Mouse (Mus musculus): ENCODE results near the gene Alg14.

The Alg14 gene

DNA sequence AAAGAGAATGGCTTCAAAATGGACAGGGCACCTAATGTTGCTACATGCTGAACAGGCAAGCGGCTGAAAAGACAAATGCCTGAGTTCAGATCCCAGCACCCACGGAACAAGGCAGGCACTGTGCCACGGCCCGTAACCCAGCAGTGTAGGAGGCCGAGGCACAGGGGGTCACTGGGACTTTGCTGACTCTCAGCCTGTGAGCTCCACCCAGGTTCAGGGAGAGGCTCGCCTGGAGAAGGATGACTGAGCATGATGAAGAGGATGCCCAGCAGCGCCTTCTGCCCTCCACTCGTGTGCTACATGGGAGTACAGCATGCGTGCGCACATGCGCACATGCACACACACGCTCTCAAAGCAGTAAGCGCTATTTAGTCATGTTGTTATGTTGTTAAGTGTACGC, 11.9 kb upstream of the Alg14 start:
- DNase-seq (ENCODE audit: low spot score): no peak

DNA sequence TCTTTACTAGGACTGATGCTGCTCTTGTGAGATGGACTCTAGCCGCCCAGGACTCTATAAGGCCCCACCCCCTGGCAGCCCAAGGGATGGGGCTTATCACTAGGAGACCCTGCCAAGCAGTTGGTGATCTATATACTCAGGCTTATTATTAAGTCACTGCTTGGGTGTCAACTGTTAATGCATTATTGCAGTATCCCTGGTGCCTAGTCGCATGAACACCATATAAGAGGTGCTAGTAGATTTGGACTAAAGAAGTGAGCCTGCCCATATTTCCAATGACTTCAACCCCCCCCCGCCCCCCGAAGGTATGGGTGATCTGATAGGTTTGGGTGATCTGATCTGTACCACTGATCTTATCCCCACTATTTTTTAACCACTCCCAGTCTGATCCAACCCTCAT, 8.6 kb upstream of the Alg14 start, which contains the start of gene Tmem56:
TSS of gene Tmem56 (minus strand) at position 101 of the 400 bp plus-strand sequence.
- DNase-seq (ENCODE audit: low spot score): no peak

DNA sequence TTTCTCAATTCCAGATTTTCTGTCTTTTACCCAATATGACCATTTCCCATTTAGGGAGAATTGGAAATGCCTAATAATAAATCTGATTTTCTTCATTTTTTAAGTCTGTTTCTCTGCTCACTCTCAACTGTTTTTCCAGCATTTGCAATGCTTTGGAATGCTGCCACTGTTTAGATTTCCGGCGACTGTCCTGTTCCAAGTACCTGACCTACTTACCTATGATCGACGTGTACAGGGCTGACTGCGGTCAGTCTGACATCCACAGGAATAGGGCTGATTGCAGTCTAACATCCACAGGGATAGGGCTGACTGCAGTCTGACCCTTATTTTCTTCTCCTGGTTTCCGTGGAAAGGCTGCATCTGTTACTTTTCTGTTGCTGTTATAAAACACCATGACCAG, 6.4 kb upstream of the Alg14 start:
- DNase-seq (ENCODE audit: low spot score): no peak

DNA sequence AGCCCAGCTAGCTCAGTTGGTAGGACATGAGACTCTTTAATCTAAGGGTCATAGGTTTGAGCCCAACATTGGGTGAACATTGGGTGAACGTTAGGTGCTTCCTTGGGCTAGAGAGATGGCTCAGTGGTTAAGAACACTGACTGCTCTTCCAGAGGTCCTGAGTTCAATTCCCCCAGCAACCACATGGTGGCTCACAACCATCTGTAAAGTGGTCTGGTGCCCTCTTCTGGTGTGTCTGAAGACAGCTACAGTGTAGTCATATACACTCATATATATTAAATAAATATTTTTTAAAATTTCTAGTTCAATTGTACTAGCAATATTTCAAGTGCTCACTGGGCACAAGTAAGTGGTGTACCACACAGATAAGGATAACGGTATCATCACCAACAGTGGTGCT, 4.4 kb upstream of the Alg14 start:
- no peak for DNase-seq (ENCODE audit: low spot score)

DNA sequence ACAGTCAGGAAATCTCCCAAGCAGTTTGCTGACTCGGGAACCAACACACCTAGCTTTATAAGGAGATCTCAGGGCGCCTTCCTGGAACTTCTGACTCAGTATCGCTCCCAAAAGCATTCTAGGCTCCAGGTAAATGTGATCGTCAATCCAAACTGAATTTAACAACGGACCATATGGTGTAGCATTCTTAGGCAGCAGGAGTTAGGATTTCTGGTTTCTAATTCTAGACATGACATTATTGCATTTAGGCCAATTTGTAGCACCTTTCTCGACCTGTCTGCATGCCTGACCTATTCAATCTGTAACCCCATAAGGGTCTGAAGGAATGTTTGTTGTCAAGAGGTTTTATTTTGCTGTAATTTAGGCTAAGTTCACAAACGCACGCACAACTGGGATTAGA, 892 bp upstream of the Alg14 start:
- no peak for DNase-seq (ENCODE audit: low spot score)

DNA sequence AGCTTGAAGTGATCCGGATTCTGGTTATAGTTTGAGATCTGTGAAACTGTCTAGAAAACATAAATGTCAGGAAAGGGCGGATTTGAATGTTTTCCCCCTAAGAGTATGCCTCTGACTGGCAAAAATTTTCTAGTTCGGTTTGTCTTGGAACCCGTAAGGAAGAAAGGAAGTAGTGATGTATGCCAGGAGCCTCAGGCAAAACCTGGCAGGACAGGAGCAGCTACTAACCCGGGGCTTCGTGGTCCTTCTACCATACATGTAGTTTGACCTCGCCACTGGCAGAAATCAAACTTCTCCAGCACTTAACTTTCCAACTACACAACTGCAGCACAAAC, 381 bp upstream of the Alg14 start:
- no peak for DNase-seq (ENCODE audit: low spot score)

DNA sequence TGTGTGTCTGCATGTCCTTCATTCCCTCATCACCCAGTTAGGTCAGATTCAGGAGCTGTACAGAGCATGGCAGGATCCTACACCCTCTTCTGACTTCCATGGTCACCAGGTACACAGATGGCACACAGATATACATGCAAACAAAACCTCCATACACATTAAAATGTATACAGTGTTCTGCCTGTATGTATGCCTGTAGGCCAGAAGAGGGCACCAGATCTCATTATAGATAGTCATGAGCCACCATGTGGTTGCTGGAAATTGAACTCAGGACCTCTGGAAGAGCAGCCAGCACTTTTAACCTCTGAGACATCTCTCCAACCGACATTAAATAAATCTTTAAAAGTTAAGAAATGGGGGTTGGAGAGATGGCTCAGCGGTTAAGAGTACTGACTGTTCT, 2.6 kb downstream of the Alg14 start:
- no peak for DNase-seq (ENCODE audit: low spot score)

DNA sequence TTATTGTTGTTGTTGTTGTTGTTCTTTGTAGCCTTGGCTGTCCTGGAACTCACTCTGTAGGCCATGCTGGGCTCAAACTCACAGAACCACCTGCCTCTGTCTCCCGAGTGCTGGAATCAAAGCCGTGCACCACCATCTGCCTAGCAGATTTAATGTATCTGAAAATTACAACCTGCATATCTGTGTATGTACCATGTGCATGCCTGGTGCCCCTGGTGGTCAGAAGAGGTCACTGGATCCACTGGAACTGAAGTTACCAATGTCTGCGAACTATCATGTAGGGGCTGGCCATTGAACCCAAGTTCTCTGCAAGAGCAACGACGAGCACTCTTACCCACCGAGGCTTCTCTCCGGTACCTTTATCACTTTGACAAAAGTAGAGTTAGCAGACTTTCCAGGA, 15.1 kb downstream of the Alg14 start:
- DNase-seq (ENCODE audit: low spot score): no peak

DNA sequence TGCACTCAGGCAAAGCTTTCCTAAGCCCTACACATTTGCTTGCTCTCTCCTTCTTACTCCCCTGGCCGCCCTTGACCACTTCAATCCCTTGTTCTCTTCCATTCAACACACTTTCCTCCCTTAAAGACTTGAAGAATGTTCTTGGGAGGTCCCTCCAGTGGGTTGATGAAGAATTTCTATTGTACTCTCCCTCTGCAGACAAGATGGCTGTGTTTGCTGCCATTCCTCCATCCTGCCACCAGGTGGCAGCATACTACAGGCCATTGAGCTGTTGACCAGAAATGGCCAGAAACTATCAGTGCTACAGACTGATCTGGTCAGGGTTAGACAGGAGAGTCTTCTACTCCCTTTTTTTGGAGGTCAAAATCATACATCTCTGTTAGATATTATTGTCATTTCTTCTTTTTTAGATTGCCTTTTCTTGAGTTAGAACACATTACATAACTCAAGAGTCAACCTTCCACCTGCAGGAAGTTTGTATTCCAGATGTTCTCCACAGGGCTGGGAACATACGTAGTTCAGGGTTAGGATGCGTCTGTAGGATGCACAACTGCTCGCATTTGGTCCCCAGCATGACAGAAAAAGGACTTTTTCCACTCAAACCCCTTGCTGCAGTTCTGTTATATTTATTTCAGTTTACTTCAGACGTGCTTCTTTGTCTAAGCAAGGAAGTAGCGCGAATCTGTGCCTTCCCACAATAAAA, 16.1 kb downstream of the Alg14 start:
- peak; percentile 50 for DNase-seq (ENCODE audit: low spot score)

DNA sequence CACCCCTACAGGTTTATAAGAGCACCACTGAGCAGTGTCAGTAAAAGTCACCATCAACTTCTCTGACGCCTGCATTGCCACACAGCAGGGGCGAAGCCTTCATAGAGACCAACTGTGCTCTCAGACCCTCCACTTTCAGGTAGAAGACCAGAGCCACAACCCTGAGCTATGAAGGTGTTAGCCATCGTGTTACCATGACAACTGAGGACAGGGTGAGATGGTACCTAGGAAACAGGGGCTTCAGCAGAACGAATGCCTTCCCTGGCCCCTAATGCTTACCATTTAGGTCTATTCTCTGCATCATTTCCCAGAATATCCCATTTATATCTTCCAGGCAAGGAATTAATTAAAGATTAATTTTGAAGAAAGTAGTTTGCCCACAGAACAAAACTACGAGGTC, 17.4 kb downstream of the Alg14 start:
- DNase-seq (ENCODE audit: low spot score): no peak

DNA sequence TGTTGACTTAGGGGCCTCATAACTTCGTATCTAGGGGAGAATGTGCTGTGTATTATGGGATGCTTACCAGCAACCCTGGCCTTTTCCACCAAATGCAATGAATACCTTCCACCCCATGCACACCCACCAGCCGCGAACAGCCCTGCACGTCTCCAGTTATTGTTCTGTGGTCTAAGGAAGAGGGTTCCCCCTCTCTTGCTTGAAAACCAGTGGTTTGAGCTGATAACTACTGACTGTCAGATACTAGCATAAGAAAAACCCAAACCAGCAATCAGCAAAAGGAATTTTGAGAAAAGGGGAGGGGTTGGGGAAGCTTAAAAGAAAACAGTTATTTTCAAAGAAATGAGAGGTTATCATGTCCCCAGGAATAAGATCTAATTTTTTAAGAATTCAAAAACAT, 17.9 kb downstream of the Alg14 start:
- DNase-seq (ENCODE audit: low spot score): no peak

DNA sequence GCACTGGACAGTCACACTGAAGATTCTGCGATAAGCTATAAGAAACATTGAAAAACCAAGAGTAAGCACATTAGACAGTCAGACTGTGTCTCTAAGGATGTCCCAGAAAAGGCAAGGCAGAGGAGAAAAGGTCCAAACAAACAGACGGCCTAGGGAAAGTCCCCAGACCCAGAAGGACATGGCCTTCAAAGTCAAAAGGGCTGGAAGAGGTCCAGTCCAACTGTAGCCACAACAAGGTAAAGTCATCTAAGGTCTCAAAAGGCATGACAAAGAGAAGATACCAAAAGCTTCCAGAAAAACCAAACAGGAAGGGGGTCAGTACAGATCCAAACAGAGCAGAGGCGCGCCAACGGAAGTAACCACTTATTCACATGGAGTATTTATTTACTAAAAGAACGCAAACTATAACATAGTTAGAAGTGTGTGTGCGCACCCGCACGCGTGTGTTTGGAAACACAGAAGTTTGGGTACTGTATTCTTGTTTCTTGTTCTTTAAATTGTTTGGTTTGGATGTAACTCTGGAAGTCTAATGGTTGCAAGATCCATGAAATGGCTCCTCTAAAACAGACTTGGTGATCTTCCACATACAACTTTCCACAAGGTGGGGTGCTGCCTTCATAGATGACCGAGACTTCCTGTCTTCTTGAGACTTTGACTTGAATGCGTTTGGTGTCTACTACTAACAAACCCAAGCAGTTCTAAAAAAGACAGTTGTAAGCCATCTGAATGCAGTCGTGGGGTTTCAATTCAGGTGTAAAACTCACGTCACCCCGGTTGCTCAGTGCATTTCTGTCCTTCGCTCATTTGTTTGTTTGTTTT, 18.5 kb downstream of the Alg14 start:
- no peak for DNase-seq (ENCODE audit: low spot score)

DNA sequence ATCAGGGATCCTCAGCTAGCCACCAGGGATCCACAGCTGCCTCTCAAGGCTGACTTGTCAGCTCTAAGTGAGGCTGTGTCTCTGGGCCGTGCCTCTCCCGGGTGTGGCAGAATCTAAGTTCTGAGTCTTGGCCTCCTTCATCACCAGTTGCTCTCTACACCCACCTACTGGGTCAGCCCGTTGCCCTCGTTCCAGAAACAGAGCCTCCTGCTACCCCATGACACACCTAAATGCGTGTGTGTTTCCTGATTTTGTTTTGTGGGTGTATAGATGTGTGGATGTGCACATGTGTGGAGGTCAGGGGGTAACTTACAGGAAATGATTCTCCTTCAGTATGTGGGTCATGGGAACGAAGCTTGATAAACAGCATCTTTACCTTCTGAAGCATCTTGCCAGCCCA, 20.9 kb downstream of the Alg14 start:
- DNase-seq (ENCODE audit: low spot score): no peak

DNA sequence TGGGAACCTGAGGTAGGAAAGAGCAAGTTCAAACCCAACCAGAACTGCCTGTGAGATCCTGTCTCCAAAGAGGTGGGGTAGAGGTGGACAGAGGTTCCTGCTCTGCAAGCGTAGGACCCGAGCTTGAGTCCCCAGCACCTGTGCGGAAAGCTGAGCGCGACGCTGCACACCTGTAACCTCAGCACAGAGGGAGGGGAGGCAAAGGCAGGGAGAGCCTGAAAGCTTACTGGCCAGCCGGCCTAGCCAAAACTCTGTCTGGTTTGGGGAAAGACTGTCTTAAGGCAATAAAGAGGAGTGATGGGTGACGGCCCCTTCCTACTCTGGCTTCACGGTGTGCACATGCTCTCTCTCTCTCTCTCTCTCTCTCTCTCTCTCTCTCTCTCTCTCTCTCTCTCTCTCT, 21.4 kb downstream of the Alg14 start:
- no peak for DNase-seq (ENCODE audit: low spot score)

DNA sequence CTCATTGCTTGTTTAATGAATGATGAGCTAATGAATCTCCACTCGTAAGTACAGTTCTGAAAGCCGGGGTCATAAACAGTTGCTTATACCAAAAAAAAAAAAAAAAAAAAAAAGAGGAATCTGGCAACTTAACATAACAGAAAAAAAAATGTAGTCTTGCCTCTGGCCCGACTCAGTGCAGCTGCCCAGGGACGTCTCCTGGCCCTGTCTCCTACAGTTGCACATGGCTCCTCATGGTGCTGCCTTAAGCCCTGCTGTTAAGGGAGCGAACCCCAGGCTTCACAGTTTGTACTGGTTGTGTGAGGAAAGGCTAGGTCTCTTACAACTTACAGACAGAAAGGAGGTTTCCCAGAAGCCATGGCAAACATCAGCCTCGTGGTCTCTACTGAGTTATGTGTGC, 22.6 kb downstream of the Alg14 start:
- DNase-seq (ENCODE audit: low spot score): no peak

DNA sequence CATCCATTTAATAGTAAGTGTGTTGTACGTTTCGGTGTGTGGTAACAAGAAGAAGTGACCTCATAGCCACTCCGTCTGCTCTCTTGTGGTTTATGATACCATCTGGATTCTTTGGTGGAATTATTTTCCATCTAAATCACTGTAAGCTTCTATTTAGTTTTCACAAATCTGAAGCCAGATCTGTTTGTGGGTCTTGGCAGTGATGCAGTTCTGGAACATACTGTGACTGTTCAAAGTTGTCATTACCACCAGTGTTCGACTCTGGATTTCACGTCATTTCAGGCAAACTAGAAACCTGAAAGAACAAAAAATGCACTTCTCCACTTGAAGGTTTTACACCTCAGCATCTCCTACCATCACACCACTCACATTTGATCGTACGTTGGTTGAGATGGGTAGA, 23.9 kb downstream of the Alg14 start:
- DNase-seq (ENCODE audit: low spot score): no peak

DNA sequence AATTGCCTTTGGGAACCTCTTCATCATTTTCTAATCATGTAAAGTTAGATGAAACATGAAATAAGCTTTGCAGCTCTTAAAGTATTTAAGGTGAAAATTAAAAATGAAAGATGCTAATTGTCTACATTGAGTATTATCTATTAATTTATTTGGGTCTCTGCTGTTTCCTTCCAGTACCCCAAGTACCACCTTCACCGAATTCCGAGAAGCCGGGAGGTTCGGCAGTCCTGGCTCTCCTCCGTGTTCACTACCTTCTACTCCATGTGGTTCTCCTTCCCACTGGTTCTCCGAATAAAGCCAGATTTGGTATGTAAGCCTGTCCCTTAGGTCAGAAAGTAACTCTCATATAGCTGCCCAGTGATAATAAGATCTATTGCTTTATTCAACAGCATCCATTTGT, 28.3 kb downstream of the Alg14 start:
- no peak for DNase-seq (ENCODE audit: low spot score)

DNA sequence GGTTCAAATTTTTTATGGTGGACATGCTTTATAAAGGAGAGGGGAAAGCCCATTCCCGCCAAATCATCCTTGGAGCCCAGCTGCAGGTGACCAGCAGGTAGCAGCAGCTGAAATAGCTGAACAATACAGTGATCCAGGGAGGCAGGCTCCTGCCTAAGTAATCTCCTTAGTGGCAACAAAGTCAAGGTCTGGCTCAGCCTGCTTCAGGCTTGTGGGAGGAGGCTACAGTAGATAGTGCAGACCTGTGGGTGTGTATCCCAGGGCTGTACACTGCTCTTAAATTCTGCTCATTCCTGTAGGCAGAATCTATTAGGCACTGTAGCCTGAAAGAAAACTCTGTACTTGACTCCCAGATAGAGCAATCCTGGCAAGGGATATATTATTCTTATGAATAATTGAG, 29.3 kb downstream of the Alg14 start:
- DNase-seq (ENCODE audit: low spot score): no peak

DNA sequence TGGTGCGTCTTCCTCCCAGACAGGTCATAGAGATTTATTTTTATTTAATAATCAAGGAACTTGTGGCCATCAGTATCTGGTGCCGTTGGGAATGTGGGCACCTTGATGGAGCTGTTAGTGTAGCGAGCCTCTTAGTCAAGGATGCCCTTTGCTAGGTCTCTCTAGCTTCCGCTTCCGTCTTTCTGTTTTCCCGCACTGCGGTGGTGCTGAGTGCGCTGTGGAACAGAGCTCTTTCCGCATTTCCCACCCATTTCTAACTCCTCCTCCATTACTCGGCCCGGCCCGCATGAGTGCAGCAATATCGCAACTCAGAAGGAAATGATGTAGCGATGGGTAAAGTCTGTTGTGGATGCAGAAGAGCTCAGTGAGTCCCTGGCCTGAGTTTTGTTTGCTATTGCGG, 31.8 kb downstream of the Alg14 start:
- DNase-seq (ENCODE audit: low spot score): no peak

DNA sequence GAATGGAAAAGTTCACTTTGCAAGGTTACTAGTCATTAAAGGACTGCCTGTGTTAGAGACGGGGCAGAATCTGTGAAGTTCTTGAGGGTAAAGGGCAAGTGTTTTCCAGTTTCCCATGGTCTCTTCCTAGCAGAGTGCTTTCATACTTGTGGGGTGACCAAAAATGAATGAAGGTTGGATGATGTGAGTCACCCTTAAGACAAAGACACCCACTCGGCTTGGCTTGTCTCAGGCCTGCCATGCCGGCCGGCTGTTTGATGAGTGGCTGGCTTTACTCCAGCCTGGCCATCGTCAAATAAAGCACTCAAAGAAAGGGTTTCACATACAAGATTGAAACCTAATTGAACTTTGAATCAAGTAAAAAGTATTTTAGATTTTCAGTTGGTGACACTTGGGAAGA, 35.8 kb downstream of the Alg14 start:
- DNase-seq (ENCODE audit: low spot score): no peak

DNA sequence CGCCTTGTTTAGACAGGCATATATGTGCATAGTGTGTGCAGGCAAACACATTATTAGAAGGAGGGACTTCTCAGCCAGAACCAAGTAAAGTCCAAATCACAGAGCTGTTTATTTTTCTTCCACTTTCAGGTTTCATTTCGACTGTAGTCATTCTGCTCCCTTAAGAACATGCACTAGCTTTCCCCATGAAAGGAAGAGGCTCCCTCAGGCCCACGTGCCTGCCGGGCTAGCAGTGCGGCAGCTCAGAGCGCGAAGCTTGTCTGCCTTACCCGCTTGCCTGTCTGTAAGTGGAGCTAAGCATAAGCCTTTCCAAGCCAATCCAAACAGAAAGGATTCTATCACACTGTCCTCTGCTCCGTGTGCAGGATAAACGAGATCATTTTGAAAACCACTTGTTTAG, 38.1 kb downstream of the Alg14 start:
- DNase-seq (ENCODE audit: low spot score): no peak

DNA sequence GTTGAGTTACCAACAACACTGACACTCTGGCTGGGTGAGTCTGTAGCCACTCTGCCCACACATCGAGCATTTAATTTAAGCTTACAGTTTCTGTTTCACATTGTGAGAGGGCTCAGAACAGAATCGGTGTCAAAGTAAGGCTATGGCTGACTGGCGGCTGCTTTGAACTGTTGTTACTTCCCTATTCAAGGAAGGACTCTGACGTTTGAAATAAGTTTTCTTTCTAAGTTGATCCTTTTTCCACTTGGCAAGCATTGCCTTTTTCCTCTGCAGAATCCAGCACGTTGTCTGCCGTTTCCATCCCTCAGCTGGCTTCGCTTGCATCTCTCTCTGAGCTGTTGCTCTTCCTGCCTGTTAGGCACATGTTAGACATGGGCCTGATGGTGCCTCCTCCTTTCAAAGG, 38.7 kb downstream of the Alg14 start:
- no peak for DNase-seq (ENCODE audit: low spot score)

DNA sequence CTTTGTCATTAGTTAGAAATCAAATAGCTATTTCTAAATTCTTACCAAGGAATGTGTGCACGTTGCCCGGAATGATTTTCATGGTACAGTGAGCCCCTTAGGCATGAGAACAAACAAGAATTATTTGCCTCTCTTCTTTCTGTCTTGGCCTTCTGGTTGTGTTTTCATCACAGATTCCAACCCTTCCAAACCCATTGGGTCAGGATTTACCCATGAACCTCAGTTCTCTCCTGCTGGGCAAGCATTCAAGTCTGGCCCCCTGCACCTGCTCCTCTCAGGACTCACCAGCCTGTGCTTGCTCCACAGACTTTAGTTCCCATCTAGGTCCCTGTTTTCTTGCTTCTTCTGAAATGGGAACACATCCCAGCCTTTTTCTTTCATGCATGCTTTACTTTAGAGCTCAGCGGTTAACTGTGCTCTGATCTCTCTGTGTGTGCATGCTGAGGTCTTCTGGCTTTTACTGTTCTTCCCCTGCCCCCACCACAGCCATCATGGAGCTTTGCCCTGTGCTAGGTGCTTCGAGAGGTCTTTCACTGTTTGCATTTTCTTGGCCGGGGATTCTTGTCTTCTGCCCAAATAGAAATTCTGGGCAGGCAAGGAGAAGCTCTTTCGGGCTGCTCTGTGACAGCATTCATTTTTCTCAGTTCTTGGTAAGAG, 44.8 kb downstream of the Alg14 start:
- no peak for DNase-seq (ENCODE audit: low spot score)
